In genomic region chr9:25510572-25510971, GRCm38 (mm10) we compare ENCODE assay signal across 14 mouse cellular contexts. TPM values are rescaled to one million over a fixed set of nuclear protein-coding genes. Genes with fewer than 3 reads are reported as not detected.
DNase-seq lines count a peak whose midpoint lies in the region; ATAC-seq and TF ChIP-seq lines count a peak whose summit lies in the region.
"Had no signal": no experiment of that assay in that cellular context is flagged by ENCODE, and none has a peak within 500 bp of the region (broad histone marks: within the 10 kb centered on the region; RNA-seq: fewer than 3 reads in every experiment).

No protein-coding gene starts in this region.

- H3K9ac ChIP-seq in liver, postnatal 0 days (replicated peaks): no peak overlapping the region
- H3K9ac ChIP-seq: hindbrain, embryonic 15.5 days; lung, embryonic 15.5 days had no signal

- intact Hi-C loops in left cerebral cortex, postnatal 36 days (cut with DNase I): no loop called here

- DNase-seq in liver, postnatal 0 days: no peak
- no peak for DNase-seq in liver
- peak; percentile 41 to 50 for DNase-seq in left cerebral cortex, postnatal 36 days (ENCODE audit: low spot score in 2 of 2)
- peak; percentile 64 for DNase-seq in right cerebral cortex, postnatal 25 days
- DNase-seq in adrenal gland, adult (ENCODE audit: inconsistent age in 2 of 2, low spot score in 1 of 2): no peak
- no peak for DNase-seq in spleen, adult 18-20 months
- DNase-seq: adrenal gland, postnatal 10 days; cerebellum, adult 18-20 months; gastrocnemius, postnatal 36 days; kidney, postnatal 25 days; thymus, postnatal 36 days had no signal

- H3K4me2 ChIP-seq in liver, postnatal 0 days (ENCODE audit: low read depth, low read length): no peak overlapping the region
- H3K4me2 ChIP-seq: hindbrain, embryonic 15.5 days; lung, embryonic 15.5 days had no signal

- WGBS in liver, postnatal 0 days (ENCODE audit: insufficient replicate concordance): 61% methylated on average over 11 of the region's 11 CpGs

- no peak overlapping the region for H3K27ac ChIP-seq in liver, postnatal 0 days (ENCODE audit: low read depth)
- H3K27ac ChIP-seq: hindbrain, embryonic 15.5 days; lung, embryonic 15.5 days had no signal

- H3K9me3 ChIP-seq in liver, postnatal 0 days (ENCODE audit: low read length): no peaks in the 10 kb centered on the region
- H3K9me3 ChIP-seq: hindbrain, embryonic 15.5 days; lung, embryonic 15.5 days had no signal

- no peaks in the 10 kb centered on the region for H3K27me3 ChIP-seq in liver, postnatal 0 days (ENCODE audit: insufficient read depth, low read length)
- H3K27me3 ChIP-seq: hindbrain, embryonic 15.5 days; lung, embryonic 15.5 days had no signal

- TF ChIP-seq EP300 in liver, postnatal 0 days (IDR thresholded peaks at IDR 0.05; ENCODE audit: low read depth): no peak

- peaks cover 13% of the 10 kb centered on the region; the same call in 1 of the 2 replicates for H3K4me1 ChIP-seq in liver, postnatal 0 days (ENCODE audit: insufficient read depth)
- H3K4me1 ChIP-seq: hindbrain, embryonic 15.5 days had no signal

- H3K4me3 ChIP-seq in liver, postnatal 0 days (ENCODE audit: low read depth, low read length): no peak overlapping the region
- H3K4me3 ChIP-seq: hindbrain, embryonic 15.5 days; lung, embryonic 15.5 days had no signal

- peak; percentile 30; the same call in 1 of the 2 replicates for ATAC-seq in liver, postnatal 0 days
- peak; percentile 87 for ATAC-seq in frontal cortex, adult (ENCODE audit: low TSS enrichment)

- H3K36me3 ChIP-seq in liver, postnatal 0 days (replicated peaks; ENCODE audit: insufficient read depth, low read length): no peaks in the 10 kb centered on the region
- H3K36me3 ChIP-seq: hindbrain, embryonic 15.5 days; lung, embryonic 15.5 days had no signal

- TF ChIP-seq CTCF in liver, postnatal 0 days (IDR thresholded peaks at IDR 0.05; ENCODE audit: low read depth): no peak

RNA-seq across cellular contexts. Expression of gene Eepd1, which starts 29.2 kb away (rescaled TPM):
- 7.6 and 7.8 TPM in 2 replicates for polyA plus RNA-seq in liver, postnatal 0 days (2015; fragmentation: Nextera tagmentation; extraction: Ambion mirVana)
- 10 to 100 TPM; 21.7 to 21.9 TPM for total RNA-seq in left cerebral cortex, postnatal 36 days (2021)

Comparison
In these comparisons a context has a peak if more than half of its experiments do, and no peak if none do; other contexts are left out.
1. DNase-seq: peak in left cerebral cortex, postnatal 36 days (2 of 2) and right cerebral cortex, postnatal 25 days (single experiment); none in liver, postnatal 0 days (single experiment), liver (single experiment), adrenal gland, adult (0 of 2) and spleen, adult 18-20 months (0 of 2).